Mouse (Mus musculus): ENCODE measurements around the gene Mtor. TPM values are rescaled to one million over a fixed set of nuclear protein-coding genes. Genes with fewer than 3 reads are reported as not detected.

Mtor gene
- total and polyA plus RNA-seq, 3 experiments: 10.5 to 28.6 (median 24.3) TPM

GRCm38 (mm10) chr4:148471363-148471806, 23.0 kb downstream of the Mtor start:
- H3K36me3 ChIP-seq (replicated peaks in 1 of 2; ENCODE audit: control insufficient read depth in 1 of 2, insufficient read depth in 1 of 2, low read length in 1 of 2): peaks cover 69 to 92% of the 10 kb centered on the region in 2 experiments
- no peak overlapping the region for H3K4me3 ChIP-seq (replicated peaks in 1 of 3; ENCODE audit: low read depth in 2 of 3, low read length in 2 of 3, poor library complexity in 1 of 3)
- no peak overlapping the region for H3K9ac ChIP-seq (ENCODE audit: insufficient read depth, low read depth)
- DNase-seq (ENCODE audit: extremely low read depth): no peak
- dilution Hi-C loops (cut with MboI; ENCODE audit: extremely low pct_ligation_motif_present, extremely low pct_unique_long_range_greater_than_20kb, low sequenced_read_pairs) (no loop called here), in situ Hi-C loops (cut with MboI; ENCODE audit: low pct_ligation_motif_present, low pct_unique_long_range_greater_than_20kb, low sequenced_read_pairs) (no loop called here)
- no peaks in the 10 kb centered on the region for H3K27me3 ChIP-seq (replicated peaks)
- H3K4me1 ChIP-seq (ENCODE audit: control insufficient read depth in 1 of 2, insufficient read depth in 2 of 2): 0 out of 4 replicates have a peak, but pooled peaks cover 0 to 3% of the 10 kb centered on the region in 2 experiments
- no peaks in the 10 kb centered on the region for H3K79me2 ChIP-seq (replicated peaks; ENCODE audit: control insufficient read depth, extremely low read depth, insufficient read depth, poor library complexity, severe bottlenecking)
- H3K4me2 ChIP-seq (ENCODE audit: insufficient read depth, low read depth, poor library complexity, severe bottlenecking): no peak overlapping the region
- TF ChIP-seq ZMIZ1 (IDR thresholded peaks at IDR 0.05; ENCODE audit: low read depth, low read length) (no peak), POLR2AphosphoS2 (IDR thresholded peaks at IDR 0.05; ENCODE audit: low read depth, low read length) (no peak), USF2 (conservative IDR thresholded peaks at IDR 0.05; ENCODE audit: low read depth, low read length) (no peak), ZC3H11A (IDR thresholded peaks at IDR 0.05; ENCODE audit: low read depth, low read length) (no peak), IRF4 (IDR thresholded peaks at IDR 0.05; ENCODE audit: low read depth, low read length) (no peak), TBP (conservative IDR thresholded peaks at IDR 0.05; ENCODE audit: low read depth, low read length) (no peak), MXI1 (IDR thresholded peaks at IDR 0.05; ENCODE audit: low read depth, low read length) (no peak), E2F4 (IDR thresholded peaks at IDR 0.05; ENCODE audit: insufficient replicate concordance, low read depth, low read length) (no peak), BHLHE40 (IDR thresholded peaks at IDR 0.05; ENCODE audit: low read depth, low read length) (no peak), POLR2A (IDR thresholded peaks at IDR 0.05; ENCODE audit: low read depth, low read length) (no peak), JUN (IDR thresholded peaks at IDR 0.05; ENCODE audit: insufficient read depth, low read depth, low read length) (no peak), RAD21 (IDR thresholded peaks at IDR 0.05; ENCODE audit: low read depth, low read length) (no peak), NELFE (IDR thresholded peaks at IDR 0.05; ENCODE audit: low read depth, low read length) (no peak), USF1 (IDR thresholded peaks at IDR 0.05; ENCODE audit: low read depth, low read length) (no peak)
- no peak overlapping the region for H3K27ac ChIP-seq (ENCODE audit: insufficient read depth, low read depth)
- H3K9me3 ChIP-seq (replicated peaks; ENCODE audit: low read length): no peaks in the 10 kb centered on the region

GRCm38 (mm10) chr4:148472436-148473174, 24.2 kb downstream of the Mtor start:
- Histone ChIP-seq H3K9me3 (replicated peaks; ENCODE audit: low read length) (no peaks in the 10 kb centered on the region), H3K79me2 (replicated peaks; ENCODE audit: control insufficient read depth, extremely low read depth, insufficient read depth, poor library complexity, severe bottlenecking) (no peaks in the 10 kb centered on the region), H3K9ac (ENCODE audit: insufficient read depth, low read depth) (no peak overlapping the region), H3K4me1 (ENCODE audit: control insufficient read depth in 1 of 2, insufficient read depth in 2 of 2) (0 out of 4 replicates have a peak, but pooled peaks cover 0 to 3% of the 10 kb centered on the region in 2 experiments), H3K4me2 (ENCODE audit: insufficient read depth, low read depth, poor library complexity, severe bottlenecking) (no peak overlapping the region), H3K27ac (ENCODE audit: insufficient read depth, low read depth) (no peak overlapping the region), H3K36me3 (replicated peaks in 1 of 2; ENCODE audit: control insufficient read depth in 1 of 2, insufficient read depth in 1 of 2, low read length in 1 of 2) (peaks cover 68 to 92% of the 10 kb centered on the region in 2 experiments), H3K27me3 (replicated peaks) (no peaks in the 10 kb centered on the region), H3K4me3 (replicated peaks in 1 of 3; ENCODE audit: low read depth in 2 of 3, low read length in 2 of 3, poor library complexity in 1 of 3) (no peak overlapping the region)
- DNase-seq (ENCODE audit: extremely low read depth): no peak
- dilution Hi-C loops (cut with MboI; ENCODE audit: extremely low pct_ligation_motif_present, extremely low pct_unique_long_range_greater_than_20kb, low sequenced_read_pairs) (no loop called here), in situ Hi-C loops (cut with MboI; ENCODE audit: low pct_ligation_motif_present, low pct_unique_long_range_greater_than_20kb, low sequenced_read_pairs) (no loop called here)
- no peak for TF ChIP-seq NELFE (IDR thresholded peaks at IDR 0.05; ENCODE audit: low read depth, low read length)
- TF ChIP-seq MYC (IDR thresholded peaks at IDR 0.05; ENCODE audit: low read depth, low read length): no peak
- no peak for TF ChIP-seq PAX5 (IDR thresholded peaks at IDR 0.05; ENCODE audit: low read length)
- TF ChIP-seq TCF12 (IDR thresholded peaks at IDR 0.05; ENCODE audit: low read depth, low read length): no peak
- no peak for TF ChIP-seq MAX (IDR thresholded peaks at IDR 0.05; ENCODE audit: low read length)
- no peak for TF ChIP-seq MXI1 (IDR thresholded peaks at IDR 0.05; ENCODE audit: low read depth, low read length)
- no peak for TF ChIP-seq ZKSCAN1 (IDR thresholded peaks at IDR 0.05; ENCODE audit: borderline replicate concordance, low read depth, low read length)
- TF ChIP-seq ZNF384 (IDR thresholded peaks at IDR 0.05; ENCODE audit: low read depth, low read length): no peak
- TF ChIP-seq EP300 (IDR thresholded peaks at IDR 0.05; ENCODE audit: low read length): no peak
- TF ChIP-seq TBP (conservative IDR thresholded peaks at IDR 0.05; ENCODE audit: low read depth, low read length): no peak
- no peak for TF ChIP-seq ZMIZ1 (IDR thresholded peaks at IDR 0.05; ENCODE audit: low read depth, low read length)

All from CH12.LX (cell line).